Mouse (Mus musculus) right cerebral cortex, postnatal 25 days (tissue): Measurements from ENCODE around the gene Mcub.

Experiments
- DNase-seq: peaks from one replicate; pipeline ENCODE4 v3.0.0; 2022

Gene Mcub

DNA sequence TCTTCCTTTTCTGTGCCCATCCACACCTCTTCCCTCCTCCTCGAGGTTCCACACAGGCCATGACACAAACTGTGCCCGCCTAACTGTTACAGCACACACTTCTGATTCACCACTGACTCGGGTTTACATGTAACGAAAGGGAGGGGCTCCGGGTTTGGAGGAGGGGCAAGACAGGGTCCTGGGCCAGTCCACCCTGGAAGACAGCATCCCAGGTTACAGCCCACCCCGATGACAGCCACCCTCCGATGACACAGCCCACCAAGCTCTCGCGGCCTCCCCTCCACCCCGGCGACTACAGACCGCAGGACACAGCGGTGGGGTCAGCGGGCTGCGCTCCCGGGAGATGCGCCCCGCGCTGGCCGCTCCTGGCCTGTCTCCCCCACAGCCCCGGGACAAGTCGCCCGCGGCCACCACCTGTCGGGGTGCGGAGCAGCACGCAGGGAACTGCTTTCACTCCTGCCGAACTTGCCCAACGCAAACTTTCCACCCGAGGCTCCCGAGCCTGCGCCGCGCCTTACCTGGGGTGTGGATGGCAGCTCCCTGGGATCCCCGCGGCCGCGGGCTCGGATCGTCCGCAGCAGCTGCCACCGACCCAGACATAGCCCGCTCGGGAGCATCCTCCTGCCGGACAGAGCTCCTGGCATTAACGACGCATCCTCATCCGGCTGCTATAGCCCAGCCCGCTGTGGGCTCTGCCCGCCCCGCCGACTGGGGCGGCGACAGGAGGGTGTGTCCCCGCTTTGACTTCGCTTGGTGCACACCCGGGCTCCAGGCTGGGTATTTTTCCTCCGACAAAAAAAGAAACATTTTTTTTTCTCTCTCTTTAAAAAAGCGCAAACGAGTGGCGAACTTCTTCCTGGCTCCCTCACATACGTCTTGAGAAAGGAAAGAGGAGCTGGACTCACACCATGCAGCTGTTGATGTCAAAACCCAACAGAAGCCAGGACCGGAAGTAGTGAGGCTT lies at the start of gene Mcub:
TSS of gene Mcub (minus strand) at position 775 of the 964 bp plus-strand sequence.
- no peak for DNase-seq

DNA sequence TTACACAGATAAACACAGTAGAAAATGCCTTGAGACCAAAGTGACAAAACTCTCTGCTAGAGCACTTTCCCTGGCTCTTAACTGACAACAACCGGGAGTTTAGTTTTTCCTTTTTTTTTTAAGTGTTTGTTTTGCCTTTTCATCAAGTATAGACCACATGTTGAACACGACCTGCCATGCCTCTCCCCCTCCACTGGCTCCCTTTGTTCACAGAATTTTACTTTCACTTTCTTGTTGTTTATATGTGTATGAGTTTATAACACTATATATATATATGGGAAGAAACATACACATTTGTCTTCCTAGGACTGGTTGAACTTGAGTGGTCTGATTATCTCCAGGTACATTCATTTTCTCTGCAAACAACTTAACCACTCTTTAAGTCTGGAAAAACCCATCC lies 42.9 kb upstream of the Mcub start:
- DNase-seq = no peak

DNA sequence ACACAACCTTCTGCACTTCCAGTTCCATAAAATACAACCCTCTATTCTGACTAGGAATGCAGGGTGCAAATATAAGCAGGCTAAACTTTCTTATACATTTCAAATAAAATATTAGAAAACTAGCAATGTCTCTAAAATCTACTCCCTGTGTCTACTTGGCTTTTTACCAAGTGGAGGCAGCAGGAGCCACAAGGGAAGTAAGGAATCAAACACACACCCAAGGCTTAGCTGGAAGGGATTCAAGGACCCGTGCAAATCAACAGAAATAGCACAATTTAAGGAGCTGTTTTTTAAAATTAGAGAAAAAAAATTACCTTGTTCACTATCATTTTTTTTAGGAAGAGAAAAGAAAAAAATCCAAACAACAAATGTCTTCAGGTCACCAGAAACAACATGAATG lies 41.2 kb upstream of the Mcub start:
- DNase-seq = no peak

DNA sequence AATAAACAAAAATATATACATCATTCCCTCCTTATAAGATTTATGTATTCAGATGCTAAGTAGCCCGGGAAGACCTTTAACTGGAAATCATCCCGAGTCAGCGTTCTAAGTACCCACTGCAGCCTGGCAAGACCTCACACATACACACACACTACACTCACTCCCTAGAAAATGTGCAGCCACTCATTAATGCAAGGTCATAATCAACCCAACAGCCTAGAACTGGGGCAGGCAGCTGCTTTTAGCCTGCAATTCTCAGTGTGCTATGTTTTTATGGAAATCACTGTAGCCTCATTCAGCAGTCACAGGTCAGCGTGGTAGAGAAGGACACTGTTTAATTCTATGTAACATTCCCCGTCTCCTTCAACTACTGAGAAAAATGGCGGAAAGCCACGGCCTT lies 36.1 kb upstream of the Mcub start:
- DNase-seq = no peak

DNA sequence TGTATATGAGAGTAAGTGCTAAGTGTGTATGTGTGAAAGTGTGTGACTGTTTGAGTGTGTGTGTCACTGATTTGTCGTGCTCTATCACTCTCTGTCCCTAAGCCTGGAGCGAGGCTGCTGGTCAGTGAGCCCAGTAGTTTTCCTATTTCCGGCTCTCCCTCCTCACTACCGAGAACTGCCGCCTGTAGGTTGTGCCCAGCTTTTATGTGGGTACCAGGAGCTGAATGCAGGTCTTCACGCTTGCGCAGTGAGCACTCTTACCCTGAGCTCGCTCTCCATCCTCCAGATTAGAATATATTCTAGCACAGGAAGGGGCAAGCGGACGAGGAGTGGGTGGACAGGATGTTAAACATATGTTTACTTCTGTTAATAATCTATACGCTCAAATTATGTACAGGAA lies 30.9 kb upstream of the Mcub start:
- DNase-seq = no peak

DNA sequence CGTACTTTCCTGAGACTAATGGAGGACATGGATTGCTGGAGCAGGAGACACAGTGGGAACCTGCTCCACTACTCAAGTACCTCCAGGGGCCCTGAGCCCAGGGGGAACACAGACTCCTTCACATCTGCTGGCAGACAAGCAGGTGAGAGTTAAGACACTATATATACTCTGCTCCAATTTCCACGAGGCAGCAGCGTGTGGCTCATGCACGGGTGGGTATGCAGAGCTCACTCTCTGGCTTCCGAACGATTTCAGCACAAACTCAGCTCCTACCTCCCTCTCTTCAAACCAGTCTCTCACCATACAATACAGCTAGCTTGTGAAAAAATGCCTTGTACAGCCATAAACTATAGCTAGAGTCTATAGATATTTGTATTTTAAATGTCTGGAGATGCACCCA lies 28.5 kb upstream of the Mcub start:
- DNase-seq = peak; percentile 37

DNA sequence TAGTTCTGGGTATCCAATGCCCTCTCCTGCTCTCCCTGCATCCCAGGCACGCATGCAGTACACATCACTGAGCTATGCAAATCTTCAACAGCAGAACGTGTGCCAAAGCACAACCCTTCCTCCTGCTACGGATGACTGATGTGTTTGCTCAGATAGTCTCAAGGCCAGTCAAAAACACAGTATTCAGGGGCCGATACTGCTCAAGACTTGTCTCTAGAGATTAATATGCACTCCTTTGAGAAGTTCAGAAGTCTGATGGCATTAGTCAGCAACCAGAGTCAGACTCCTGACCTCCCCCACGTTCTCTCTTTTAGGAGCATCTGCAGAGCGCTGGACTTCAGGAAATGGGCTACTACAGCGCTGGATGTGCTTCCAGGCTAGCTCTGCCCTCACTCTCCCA lies 28.0 kb upstream of the Mcub start:
- DNase-seq = no peak

DNA sequence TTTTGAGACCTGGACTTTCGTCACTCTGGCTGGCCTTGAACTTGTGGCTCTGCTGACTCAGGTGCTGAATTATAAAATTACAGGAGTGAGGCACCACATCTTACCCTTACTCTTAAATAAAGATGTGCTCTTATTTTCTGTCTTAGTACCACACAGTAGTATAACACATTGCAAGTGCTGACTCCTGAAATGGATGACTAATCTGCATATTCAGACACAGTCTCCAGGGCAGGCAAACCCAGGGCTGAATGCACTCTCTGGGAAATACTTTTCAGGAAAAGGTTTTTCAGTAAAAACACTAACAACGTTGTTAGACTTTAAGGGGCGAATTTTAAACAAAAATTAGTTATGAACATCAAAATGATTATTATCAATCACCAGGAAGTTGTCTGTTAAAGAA lies 27.3 kb upstream of the Mcub start:
- DNase-seq = no peak

DNA sequence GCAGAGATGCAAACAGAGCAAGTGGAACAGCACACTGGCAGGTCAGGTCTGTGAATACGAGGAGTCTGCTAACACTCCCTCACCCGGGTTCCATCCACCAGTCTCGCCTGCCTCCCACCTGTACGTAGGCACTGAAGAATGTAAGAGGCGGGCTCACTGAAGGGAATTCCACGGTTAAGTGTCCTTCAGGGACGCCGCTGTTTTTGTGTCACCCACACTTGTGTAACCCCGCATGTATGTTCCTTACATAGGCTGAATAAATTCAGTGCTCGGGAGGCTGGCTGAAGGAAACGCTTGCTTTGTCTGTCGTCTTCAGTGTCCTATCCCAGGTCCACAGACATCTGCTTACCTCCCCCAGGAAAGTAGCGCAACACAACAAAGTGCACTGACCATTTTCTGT lies 17.3 kb upstream of the Mcub start:
- DNase-seq = no peak

DNA sequence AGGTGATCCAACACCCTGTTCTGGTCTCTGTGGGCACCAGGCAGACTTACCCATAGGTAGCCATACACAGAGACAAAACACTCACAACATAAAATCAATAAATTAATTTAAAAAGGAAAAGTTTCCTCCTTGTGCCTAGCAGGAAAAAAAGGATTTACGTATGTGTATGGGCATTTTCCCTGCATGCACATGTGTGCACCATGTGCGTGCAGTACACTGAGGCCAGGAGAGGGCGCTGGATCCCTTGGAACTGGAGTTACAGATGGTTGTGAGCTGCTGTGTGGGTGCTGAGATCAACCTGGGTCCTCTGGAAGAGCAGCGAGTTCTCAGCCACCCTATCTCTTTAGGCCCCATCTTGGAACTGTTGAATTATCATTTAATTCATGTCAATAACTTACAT lies 15.3 kb upstream of the Mcub start:
- DNase-seq = no peak

DNA sequence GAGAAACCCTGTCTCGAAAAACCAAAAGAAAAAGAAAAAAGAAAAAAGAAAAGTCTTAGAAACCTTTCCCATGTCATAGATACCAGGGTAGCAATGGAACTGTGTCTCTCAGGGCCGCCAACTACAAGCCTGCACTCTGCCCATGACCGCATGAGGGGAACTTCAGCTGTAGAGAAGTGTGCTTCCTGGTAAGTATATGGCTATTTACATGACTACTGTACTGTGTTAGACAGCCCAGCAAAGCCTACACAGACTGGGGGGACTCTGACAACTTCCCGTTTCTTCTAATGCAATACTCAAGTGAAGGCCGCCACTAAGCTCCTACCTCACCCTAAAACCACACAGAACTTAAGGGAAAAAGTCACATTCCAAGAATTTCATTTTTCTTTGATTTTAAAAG lies 14.8 kb upstream of the Mcub start:
- DNase-seq = no peak

DNA sequence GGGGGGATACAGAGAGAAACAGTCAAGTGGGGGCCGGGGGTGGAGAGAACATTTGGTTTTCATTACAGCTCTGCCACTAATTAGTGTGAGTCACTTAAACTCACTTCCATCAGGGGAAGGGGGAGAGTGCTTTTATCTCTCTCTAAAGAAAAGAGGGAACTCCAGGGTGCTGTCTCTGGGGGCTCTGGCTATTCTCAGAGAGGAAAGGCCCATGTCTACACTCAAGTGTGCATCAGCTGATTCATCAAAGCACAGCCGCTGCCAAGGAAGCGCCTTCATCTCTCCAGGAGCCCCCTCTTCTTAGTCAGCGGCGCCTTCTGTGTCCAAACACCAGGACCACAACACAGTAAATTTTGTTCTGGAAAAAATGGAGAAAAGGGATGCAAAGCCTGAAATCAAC lies 12.3 kb upstream of the Mcub start:
- no peak for DNase-seq

DNA sequence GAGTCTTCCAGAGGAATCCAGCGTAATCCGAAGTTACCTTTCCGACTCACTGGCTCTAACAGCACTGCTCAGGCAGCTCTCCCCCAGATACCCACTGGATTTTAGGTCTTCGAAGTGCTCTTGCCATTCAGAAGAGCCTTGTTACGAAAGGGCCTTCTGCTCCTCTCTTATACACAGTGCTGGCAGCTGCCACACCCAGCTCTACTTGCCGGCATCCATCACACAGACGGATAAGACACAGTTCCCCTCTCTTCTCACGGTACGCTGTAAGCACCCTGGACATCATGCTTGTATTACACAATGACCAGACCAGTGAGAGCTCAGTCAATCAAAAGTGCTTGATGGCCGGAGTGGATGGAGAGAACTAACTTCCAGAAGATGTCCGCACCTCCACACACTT lies 11.8 kb upstream of the Mcub start:
- DNase-seq = no peak

DNA sequence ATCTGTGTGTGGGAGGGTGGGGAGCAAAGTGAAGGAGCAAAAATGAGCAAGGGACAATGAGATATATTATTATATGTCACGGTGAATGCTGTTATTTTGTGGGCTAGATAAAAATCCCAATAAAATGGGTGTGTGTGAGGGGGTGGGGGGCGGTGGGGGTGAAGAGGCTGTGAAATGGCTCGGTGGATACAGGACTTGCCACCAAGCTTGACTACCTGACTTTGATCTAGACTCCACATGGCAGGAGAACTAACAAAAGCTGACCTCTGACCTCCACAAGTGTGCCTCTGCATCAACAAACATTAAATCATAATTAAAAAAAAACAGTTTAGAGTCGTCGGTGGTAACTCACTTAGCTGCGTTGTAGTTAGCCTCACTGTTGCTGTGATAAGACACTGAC lies 9.5 kb upstream of the Mcub start:
- no peak for DNase-seq

DNA sequence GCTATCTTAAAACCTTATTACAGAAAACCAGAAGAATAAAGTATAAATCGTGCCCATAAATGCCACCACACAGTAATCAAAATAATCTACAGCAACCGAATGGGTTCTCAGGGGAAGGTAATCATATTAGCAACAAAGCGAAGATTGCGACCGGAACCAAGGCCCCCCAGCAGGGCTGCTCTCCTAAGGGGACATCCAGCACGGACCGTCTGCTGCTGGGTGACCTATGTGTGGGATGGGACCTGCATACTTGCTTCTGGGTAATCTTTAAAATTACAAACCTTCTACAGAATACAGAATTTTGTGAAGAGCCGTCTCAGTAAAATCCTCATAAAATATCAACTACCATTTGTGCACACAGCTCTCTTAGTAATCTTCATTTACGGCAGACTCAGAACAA lies 8.7 kb upstream of the Mcub start:
- DNase-seq = no peak

DNA sequence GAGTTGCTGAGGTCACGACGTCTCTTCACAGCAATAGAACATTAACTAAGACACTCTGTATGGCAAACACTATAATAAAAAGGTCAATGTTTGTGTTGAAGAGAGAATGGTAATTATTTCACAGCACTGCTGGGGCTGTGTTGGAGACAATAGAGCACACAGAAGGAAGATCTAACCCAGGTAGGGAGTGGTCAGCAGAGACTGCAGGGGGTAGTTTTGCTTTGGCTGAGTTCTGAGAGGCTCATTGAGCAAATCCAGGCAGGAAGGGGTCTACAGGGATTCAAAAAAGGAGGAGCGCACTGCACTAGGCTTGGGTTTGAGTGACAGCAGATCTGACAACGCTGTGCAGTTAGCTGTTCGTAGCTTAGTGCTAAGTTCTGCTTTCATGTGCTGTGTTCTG lies 6.3 kb upstream of the Mcub start:
- DNase-seq = no peak

DNA sequence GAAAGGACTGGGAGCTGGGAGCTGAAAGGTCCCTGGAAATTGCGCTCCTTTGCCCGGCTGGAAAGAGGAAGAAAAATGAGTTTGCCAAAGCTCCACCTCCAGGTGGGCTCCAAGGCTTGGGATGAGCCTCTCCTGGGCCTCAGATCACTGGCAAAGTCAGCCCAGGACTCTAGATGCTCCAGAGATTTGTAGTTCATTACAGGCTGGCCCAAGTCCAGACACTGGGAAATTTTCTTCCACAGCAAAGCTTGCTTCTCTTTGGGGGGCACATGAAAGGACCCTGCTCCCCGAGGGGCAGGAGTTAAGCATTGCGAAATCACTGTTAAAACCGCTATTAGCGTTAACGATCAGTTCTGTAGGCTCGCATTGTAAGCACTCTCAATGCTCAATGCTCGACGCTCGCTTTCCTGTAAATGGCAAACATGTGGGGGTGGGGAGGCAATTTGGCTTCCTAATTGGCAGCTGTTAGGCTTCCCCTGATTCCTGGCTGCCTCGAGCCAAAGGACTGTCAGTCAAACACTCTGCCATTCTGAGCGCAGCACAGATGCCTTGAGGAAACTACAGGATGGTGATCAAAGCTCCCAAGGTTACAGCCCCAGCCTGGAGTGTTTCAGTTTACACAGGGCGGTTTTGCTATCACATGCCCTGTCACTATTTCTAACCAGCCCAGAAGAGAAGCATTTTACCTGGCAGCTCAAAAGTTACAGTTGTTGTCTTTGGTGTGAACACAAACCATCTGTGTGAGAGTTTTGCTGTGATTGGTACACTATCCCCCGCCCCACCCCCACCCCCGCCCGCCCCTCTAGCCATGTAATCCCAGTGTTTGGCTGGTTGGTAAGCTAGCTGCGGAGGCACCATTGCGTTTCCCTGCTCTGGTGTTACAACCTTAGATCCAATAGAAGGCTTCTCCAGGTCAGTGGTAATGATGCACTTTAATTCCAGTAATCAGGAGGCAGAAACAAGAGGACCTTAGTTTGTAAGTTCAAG lies 816 bp upstream of the Mcub start:
- no peak for DNase-seq

DNA sequence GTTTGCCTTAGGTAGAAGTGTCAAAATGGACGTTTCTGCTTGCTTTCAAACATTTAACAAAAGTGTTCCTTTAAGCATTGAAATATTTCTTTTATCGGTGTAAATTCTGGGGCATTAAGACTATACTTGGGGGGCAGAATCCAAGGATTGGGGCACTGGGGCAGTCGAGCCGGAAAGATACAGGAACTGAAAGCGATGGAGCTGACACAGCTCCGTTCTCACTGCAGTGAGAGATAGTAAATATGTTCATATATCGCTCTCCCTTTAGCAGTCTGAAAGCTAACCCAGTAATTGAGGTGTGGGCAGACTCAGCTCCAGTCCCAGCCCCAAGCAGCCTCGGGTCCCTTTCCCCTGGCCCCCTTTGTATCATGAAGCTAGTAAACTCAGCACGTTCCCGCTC lies 975 bp downstream of the Mcub start:
- DNase-seq = no peak

DNA sequence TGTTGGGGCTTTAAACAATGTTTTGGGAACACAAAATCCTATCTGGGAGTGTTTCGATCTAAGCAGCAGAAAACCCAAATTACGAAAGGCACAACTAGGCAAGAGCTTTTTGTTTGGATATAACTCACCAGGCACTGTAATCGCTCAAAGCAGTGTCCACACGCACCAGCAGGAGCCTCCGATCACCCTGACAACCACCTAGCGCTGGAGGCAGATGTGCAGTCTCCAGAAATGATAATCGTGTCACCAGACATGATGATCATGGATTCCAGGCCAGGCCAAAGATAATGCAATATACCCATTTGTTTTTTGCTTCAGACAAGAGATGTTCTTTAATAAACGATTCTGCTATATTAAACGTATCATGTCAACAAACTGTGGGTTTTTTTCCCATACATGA lies 2.1 kb downstream of the Mcub start:
- DNase-seq = no peak

DNA sequence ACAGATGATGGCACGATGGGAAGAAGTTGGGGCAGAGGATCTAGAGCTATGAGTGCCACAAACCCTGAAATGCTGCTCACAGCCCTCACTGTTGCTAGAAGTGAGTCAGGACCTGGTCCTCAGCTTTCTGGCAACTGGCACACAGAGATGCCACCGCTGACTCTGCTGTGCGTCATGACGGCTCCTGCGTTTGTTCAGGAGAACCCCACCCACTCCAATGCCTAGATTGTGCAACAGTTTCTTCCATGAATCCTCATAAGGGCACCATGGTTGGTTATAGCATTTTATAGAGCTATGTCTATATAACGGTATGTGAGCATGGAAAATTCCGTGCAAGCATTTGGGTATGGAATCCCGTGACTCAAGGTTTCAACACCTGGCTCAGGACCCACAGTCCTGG lies 5.3 kb downstream of the Mcub start:
- no peak for DNase-seq

DNA sequence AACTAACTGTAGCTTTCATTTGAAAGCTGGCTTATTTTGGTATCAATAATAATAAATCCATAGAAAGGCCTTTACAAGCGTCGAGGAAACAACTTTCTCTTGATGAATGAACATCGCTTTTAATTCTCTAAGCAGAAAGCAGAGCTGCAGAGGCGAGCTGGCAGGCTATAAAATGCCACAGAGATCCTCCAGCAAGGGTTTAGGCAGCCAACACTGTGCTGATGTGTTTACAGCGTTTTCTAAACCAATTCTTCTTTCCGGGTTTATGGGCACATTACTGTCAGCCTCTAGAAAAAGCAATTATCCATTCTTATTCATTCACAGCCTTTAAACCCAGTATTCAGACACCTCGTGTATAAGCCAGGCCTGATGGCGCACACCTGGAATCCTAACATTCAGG lies 7.5 kb downstream of the Mcub start:
- DNase-seq = no peak

DNA sequence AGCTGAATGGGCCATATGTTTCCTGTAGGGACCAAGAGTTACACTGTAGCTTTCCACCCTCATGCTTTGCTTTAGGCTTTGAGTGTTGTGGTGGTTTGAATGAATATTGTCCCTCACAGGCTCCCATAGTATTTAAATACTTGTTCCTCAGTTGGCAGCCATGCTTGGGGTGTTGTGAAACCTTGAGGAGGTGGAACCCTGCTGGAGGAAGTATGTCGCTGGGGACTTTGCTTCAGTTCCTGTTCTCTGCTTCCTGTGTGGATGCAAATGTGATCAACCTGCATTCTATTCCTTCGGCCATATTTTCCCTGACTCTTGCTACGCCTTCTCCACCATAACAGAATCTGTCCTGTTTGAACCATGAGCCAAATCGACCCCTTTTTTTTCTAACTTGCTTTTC lies 16.7 kb downstream of the Mcub start:
- no peak for DNase-seq

DNA sequence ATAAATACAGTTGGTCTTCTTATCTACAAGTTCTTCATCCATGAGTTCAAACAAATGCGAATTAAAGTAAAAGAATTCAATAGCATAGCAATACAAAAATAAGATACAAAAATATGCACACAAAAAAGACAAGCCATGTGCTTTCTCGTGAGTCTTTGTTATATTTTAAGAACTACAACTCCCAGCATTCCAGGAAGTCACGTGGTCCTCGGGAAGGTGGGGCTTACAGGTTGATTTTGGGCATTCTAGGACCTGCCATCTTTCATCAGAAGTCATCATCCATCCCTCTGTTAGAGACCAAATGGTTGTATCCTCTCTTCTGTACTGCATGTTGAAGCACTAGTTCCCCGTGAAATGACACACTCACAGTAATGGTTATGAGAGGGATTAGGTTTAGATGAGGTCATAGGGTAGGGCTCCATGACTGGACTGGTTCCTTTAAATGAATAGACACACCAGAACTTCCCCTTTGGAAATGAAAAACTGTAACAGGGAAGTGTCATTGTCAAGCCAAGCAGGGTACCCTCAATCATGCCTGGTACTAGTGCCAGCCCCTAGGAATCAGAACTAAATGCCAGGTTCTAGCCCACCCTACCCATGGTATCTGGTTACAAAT lies 20.7 kb downstream of the Mcub start:
- no peak for DNase-seq
